Mouse (Mus musculus) lung, adult 2 months (tissue): ENCODE data around the gene Ccdc191.

Source experiments
- CTCF ChIP-seq: fragments of 200-500 bp; IDR thresholded peaks from 2 replicates; pipeline ENCODE4 v1.5.1; 2011; ENCODE audit warnings: mild to moderate bottlenecking, low read length, control low read depth; ENCODE audit not compliant: insufficient read depth
- POLR2A ChIP-seq: fragments of 200-500 bp; IDR thresholded peaks from 2 replicates; pipeline ENCODE4 v1.6.1; 2011; ENCODE audit warnings: low read depth, mild to moderate bottlenecking, control low read depth, low read length, borderline replicate concordance; ENCODE audit errors: extremely low read depth

GRCm38 (mm10) chr16:43890747-43891336 is 1.2 kb downstream of the Ccdc191 start:
- TF ChIP-seq CTCF (no peak), POLR2A (no peak)
